Mouse (Mus musculus): ENCODE data around the gene Lmbrd2.

The Lmbrd2 gene

GRCm38 (mm10) chr15:9140252-9140680, at the start of gene Lmbrd2:
Gene Lmbrd2 (plus strand): TSS chr15:9140550.
- peak; percentile 95 for DNase-seq (ENCODE audit: low spot score)

DNA sequence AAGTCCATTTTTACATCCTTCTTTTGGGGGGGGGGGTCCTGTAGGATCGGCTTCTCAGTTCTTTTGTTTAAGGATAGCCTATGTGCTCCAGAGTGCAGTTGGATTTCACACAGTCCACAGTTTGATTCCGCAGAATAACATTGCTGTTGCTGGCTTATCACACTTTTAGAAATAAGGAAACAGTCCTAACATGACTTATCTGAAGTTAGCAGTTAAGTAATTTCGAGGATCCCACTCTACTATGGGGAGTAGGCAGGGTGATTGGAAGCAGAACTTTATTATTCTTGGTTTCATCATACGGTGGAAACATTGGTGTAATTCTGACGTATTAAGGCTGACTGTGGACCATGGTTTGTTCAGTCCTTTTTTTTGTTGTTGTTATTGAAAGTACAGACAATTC, 49.7 kb upstream of the Lmbrd2 start:
- DNase-seq (ENCODE audit: low spot score) = no peak

- DNase-seq (ENCODE audit: low spot score) = no peak
These were observed 46.6 kb upstream of the Lmbrd2 start for GRCm38 (mm10) chr15:9093598-9094365.

GRCm38 (mm10) chr15:9094366-9094750, 46.0 kb upstream of the Lmbrd2 start:
- no peak for DNase-seq (ENCODE audit: low spot score)

DNA sequence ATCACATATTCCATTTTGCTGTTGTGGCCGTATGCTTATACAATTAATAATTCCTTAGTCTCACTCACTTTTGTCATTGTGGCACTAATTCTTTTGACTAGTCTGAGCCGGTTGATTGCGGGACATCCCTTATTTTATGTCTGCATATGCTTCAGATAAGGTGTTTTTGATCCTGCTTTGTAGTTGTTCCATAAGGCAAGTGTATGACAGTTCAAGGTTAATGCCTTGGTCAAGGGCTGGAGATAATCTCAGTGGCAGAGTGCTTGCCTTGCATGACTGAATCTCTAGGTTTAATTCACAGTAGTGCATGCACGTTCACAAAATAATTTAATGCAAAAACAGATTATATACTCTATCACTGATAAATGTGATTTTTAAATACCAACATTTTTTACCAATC, 43.5 kb upstream of the Lmbrd2 start:
- no peak for DNase-seq (ENCODE audit: low spot score)

GRCm38 (mm10) chr15:9100446-9101077, 39.8 kb upstream of the Lmbrd2 start:
- DNase-seq (ENCODE audit: low spot score) = no peak

- DNase-seq (ENCODE audit: low spot score) = no peak
These were observed 33.9 kb upstream of the Lmbrd2 start for GRCm38 (mm10) chr15:9106303-9107074.

DNA sequence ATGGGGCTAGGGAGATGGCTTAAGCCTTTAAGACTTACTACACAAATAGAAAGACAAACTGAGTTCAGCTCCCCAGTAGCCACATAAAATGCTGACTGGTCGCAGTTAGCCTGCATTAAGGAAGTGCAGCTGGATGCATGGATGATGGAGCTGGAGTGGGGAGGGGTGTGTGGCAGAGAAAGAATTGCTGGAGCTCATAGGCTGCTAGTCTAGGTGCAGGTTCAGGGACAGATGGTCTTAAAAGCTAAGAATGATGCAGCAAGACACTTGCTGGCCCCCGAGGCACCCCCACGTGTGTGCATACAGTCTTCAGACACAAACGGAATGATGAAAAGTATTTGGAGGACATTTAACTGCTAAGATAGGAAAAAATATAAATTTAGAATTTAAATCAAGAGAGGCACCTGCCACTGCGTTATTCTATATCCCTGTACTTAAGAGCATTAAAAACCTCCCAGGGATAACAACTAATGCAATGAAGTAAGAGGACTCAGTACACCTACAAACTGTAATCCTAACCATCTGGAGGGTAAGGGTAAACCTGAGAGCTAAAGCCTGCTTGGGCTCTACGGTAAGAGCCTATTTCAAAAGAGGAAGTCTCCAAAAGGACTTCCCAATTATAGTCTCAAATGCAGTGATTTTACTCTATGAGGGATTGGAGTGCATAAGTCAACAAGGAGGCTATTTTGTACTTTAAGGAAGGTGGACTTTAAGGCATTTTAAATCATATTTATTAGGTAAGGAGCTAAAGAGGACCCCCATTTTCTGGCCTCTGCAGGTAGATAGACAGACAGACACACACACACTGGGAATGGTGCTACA, 29.6 kb upstream of the Lmbrd2 start:
- no peak for DNase-seq (ENCODE audit: low spot score)

- DNase-seq (ENCODE audit: low spot score) = no peak
These were observed 28.7 kb upstream of the Lmbrd2 start for GRCm38 (mm10) chr15:9111648-9112047.

DNA sequence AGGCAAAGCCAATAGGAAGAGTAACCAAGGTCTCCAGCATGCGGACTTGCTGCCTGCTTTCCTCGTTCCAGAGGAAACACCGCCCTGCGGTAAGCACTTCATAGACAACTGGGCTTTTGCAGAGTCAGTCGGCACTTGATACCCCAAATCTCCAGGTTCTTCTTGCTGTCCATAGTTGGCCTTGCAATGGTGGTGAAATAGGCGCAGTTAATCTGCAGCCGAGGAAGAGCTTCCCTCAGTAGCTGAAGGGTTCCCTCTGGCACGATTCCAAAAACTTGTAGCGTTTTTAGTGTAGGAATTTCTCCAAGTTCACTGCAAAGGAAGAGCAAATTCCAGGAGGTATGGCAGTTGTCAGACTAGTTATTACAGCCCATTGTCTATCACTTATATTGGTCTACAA, 26.8 kb upstream of the Lmbrd2 start:
- no peak for DNase-seq (ENCODE audit: low spot score)

DNA sequence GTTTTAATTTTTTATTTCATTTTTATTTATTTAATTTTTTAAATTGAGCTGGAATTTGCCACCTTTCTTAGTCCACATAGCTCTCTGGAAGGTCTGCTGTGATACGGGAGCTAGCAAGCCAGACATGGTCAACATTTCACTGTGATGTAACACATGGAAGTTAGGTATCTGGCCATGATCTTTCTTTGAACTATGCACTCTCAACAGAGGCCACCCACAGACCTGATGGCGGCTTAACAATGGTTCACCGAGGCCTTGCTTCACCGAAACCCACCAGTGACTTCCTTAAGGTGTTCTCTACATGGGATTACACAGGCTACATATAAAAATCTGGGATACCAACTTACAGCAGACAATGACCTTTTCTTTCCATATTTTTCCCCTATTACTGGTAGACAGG, 26.2 kb upstream of the Lmbrd2 start:
- no peak for DNase-seq (ENCODE audit: low spot score)

DNA sequence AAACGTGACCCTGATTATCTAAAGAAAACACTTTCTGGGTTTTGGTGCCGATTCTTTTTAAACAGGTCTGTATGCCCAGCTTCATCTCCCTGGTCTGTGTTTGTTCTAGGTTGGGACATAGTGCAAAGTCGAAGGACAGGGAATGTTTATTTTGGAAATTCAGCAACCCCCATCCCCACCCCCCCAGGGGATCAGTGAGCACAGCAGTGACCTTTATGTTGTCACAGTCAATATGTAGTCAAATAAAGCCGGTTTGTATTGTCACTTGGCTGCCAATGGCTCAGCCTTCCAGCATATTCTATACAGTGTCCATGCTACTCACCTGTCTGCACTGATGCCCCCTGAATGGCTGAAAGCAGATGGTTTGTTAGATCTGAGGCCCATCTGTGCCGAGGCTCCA, 25.8 kb upstream of the Lmbrd2 start:
- DNase-seq (ENCODE audit: low spot score) = no peak

GRCm38 (mm10) chr15:9118852-9119251, 21.5 kb upstream of the Lmbrd2 start:
- DNase-seq (ENCODE audit: low spot score) = no peak

DNA sequence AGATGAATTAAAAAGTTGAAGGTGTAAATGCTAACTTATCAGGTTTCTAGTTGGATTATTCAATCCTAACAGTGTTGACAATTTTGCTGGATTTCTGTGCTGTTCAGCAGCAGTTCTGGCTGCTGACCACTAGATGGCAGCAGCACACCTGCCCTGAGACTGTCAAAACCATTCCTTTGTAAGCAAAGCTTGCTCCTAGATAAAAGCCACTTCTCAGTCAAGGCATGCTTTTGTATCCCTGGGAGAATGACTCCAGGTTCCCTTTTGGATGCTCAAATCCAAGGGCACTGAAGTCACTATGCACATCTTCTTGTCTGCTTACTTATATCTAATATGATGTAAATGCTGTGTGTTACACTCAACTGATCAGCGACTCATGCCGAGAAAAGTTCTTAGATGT, 20.3 kb upstream of the Lmbrd2 start:
- DNase-seq (ENCODE audit: low spot score) = peak; percentile 22

DNA sequence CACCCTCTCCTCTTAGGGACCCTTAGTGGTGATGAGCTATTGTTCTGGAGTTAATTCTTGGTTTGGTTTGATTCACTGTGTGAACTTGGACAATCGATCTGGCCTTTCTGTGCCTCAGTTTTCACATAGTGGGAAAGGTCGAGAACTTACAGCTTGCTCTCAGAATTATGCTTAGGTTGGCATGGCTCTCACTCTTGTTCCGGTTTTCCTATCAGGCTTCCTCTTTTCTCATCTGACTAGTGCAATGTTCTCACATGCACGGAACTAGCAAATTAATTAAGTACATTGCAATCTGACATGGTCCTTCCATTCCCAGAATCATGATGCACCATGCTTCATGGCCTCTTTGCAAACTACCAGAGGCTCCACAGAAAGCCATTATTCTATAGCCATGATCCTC, 17.4 kb upstream of the Lmbrd2 start:
- no peak for DNase-seq (ENCODE audit: low spot score)

GRCm38 (mm10) chr15:9124856-9125255, 15.5 kb upstream of the Lmbrd2 start:
- no peak for DNase-seq (ENCODE audit: low spot score)

GRCm38 (mm10) chr15:9127051-9127791, 13.1 kb upstream of the Lmbrd2 start:
- no peak for DNase-seq (ENCODE audit: low spot score)

- DNase-seq (ENCODE audit: low spot score) = no peak
These were observed 9.4 kb upstream of the Lmbrd2 start for GRCm38 (mm10) chr15:9130772-9131498.

GRCm38 (mm10) chr15:9131499-9131888, 8.9 kb upstream of the Lmbrd2 start:
- DNase-seq (ENCODE audit: low spot score) = no peak

- DNase-seq (ENCODE audit: low spot score) = no peak
These were observed 7.5 kb upstream of the Lmbrd2 start for GRCm38 (mm10) chr15:9132693-9133443.

All from T-cell, adult 2 months (primary cell).